Mouse (Mus musculus): ENCODE data around the gene Slc16a13.

DNA sequence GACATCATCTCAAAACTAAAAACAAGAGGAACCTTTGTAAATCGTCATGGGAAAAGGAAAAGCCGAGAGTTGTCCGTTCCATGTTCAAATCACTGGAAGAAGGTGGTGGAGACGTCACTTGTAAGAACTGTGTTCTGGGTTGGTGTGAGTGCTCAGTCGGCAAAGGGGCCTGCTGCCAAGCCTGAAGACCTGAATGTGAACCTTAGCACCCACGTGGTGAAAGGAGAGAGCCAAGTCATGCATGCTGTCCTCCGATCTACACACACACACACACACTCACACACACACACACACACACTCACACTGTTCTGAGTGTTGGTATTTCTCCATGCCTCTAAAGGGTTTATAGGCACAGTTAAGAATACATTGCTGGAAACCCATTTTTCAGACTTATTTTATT lies 49.7 kb downstream of the Slc16a13 start:
- no peak for TF ChIP-seq CTCF (IDR thresholded peaks at IDR 0.05)
- no peak for TF ChIP-seq EP300 (IDR thresholded peaks at IDR 0.05)

Measured in lung, postnatal 0 days (tissue).